Mouse (Mus musculus): Measurements from ENCODE around the gene Lmntd1. TPM values are rescaled to one million over a fixed set of nuclear protein-coding genes. Genes with fewer than 3 reads are reported as not detected.

The Lmntd1 gene
- polyA plus RNA-seq, 1 experiment from 2014 or later: 16.8 TPM

DNA sequence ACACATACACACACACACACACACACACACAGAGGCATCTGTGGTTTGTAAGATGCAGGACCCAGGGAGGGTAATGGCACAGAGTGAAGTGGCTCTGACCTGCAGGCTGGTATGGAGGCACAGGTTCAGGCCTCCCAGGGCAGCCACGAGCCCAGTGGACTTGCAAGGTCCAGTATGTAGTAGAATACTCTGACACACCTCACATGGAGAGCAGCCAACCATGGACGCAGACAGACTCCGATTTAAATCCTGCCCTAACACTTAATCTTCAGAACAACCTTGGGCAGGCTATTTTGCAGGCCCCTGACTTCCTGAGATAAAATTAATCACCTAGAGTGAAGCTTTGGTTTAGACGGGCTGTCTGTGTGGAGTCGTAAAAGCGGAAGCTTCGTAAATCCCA, 20.1 kb downstream of the Lmntd1 start:
- 48% methylated on average over 7 of the region's 7 CpGs for WGBS
- Histone ChIP-seq H3K4me2 (ENCODE audit: low read depth, low read length) (no peak overlapping the region), H3K4me3 (ENCODE audit: low read length) (no peak overlapping the region), H3K27me3 (ENCODE audit: control insufficient read depth, insufficient read depth, low read length) (no peaks in the 10 kb centered on the region), H3K4me1 (ENCODE audit: control insufficient read depth, insufficient read depth, low read length) (peaks cover 10% of the 10 kb centered on the region), H3K9ac (ENCODE audit: low read length) (no peak overlapping the region), H3K9me3 (replicated peaks; ENCODE audit: control insufficient read depth, low read length) (no peaks in the 10 kb centered on the region), H3K27ac (ENCODE audit: low read length) (no peak overlapping the region), H3K36me3 (ENCODE audit: control insufficient read depth, insufficient read depth) (no peaks in the 10 kb centered on the region)
- ATAC-seq (replicated peaks; ENCODE audit: extremely low read depth, insufficient read depth, low FRiP score): no peak

DNA sequence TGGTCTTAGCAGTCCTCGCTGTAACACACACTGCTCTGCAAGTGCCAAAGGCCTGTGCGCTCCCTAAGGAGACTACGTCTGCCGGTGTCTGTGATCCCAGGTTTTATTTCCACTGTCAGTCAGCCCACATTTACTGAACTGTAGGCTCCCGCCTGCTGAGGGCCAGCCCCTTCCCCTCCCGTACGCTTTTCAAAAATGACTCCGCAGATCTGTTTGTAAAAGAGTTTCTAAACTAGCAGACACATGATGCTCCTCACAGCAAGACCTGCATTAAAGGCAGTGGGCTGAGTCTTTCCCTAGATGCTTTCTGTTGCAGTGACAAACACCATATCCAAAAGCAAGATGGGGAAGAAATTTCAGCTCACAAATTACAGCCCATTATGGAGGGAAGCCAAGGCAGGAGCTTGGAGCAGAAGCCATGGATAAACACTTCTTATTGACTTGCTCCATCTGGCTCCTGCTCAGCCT, 21.6 kb downstream of the Lmntd1 start:
- ATAC-seq (replicated peaks; ENCODE audit: extremely low read depth, insufficient read depth, low FRiP score): no peak
- Histone ChIP-seq H3K4me1 (ENCODE audit: control insufficient read depth, insufficient read depth, low read length) (peaks cover 6% of the 10 kb centered on the region; the same call in 1 of the 2 replicates), H3K9me3 (replicated peaks; ENCODE audit: control insufficient read depth, low read length) (no peaks in the 10 kb centered on the region), H3K4me3 (ENCODE audit: low read length) (no peak overlapping the region), H3K27ac (ENCODE audit: low read length) (no peak overlapping the region), H3K4me2 (ENCODE audit: low read depth, low read length) (no peak overlapping the region), H3K27me3 (ENCODE audit: control insufficient read depth, insufficient read depth, low read length) (no peaks in the 10 kb centered on the region), H3K36me3 (ENCODE audit: control insufficient read depth, insufficient read depth) (no peaks in the 10 kb centered on the region), H3K9ac (ENCODE audit: low read length) (no peak overlapping the region)
- WGBS: 65% methylated on average over 8 of the region's 8 CpGs

DNA sequence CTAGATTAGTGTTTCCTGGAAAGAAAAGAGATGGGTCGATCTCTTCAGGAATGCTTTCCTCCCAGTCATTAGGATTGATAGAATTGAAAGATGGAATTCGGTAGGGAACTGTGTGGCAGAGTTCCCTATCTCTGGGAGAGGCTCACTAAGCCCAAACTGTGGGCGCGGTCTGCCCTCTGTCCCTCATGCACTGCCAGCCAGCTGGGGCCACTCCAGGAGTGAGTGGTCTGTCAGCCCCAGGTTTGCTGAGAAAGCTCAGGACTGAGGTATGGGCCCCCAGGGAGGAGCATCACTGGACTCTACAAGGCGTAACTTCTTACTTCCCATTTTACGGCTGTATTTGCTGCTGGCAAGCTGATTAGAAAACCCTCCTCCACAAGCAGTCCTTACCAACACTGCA, 22.1 kb downstream of the Lmntd1 start:
- ATAC-seq (replicated peaks; ENCODE audit: extremely low read depth, insufficient read depth, low FRiP score): no peak
- H3K9ac ChIP-seq (ENCODE audit: low read length): no peak overlapping the region
- WGBS: 64% methylated on average over 6 of the region's 6 CpGs
- no peaks in the 10 kb centered on the region for H3K27me3 ChIP-seq (ENCODE audit: control insufficient read depth, insufficient read depth, low read length)
- peaks cover 6% of the 10 kb centered on the region; the same call in 1 of the 2 replicates for H3K4me1 ChIP-seq (ENCODE audit: control insufficient read depth, insufficient read depth, low read length)
- H3K36me3 ChIP-seq (ENCODE audit: control insufficient read depth, insufficient read depth): no peaks in the 10 kb centered on the region
- H3K4me2 ChIP-seq (ENCODE audit: low read depth, low read length): no peak overlapping the region
- no peak overlapping the region for H3K27ac ChIP-seq (ENCODE audit: low read length)
- H3K9me3 ChIP-seq (replicated peaks; ENCODE audit: control insufficient read depth, low read length): no peaks in the 10 kb centered on the region
- no peak overlapping the region for H3K4me3 ChIP-seq (ENCODE audit: low read length)

DNA sequence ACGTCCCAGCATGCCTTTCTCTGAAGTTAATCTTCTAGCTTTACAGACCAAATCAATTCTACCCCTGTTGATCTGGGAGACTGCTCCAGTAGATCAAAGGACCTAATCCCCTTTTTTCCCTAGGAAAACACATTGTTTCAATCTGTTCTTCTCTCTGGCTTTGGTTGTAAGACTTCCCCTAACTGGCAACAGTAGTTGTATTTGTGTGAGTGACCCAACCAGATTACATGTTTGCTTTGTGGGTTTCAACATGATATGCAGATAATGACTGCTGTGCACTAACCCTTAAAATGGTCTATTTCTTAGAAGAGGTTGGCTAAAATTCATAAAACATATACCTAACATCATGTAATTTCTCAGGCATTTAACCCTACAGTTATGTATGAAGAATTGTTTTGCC, 22.5 kb downstream of the Lmntd1 start:
- H3K9ac ChIP-seq (ENCODE audit: low read length): no peak overlapping the region
- peaks cover 6% of the 10 kb centered on the region; the same call in 1 of the 2 replicates for H3K4me1 ChIP-seq (ENCODE audit: control insufficient read depth, insufficient read depth, low read length)
- no peak overlapping the region for H3K4me2 ChIP-seq (ENCODE audit: low read depth, low read length)
- 87% methylated on average over 1 of the region's 1 CpGs for WGBS
- H3K4me3 ChIP-seq (ENCODE audit: low read length): no peak overlapping the region
- H3K27ac ChIP-seq (ENCODE audit: low read length): no peak overlapping the region
- no peaks in the 10 kb centered on the region for H3K27me3 ChIP-seq (ENCODE audit: control insufficient read depth, insufficient read depth, low read length)
- ATAC-seq (replicated peaks; ENCODE audit: extremely low read depth, insufficient read depth, low FRiP score): no peak
- no peaks in the 10 kb centered on the region for H3K36me3 ChIP-seq (ENCODE audit: control insufficient read depth, insufficient read depth)
- no peaks in the 10 kb centered on the region for H3K9me3 ChIP-seq (replicated peaks; ENCODE audit: control insufficient read depth, low read length)

DNA sequence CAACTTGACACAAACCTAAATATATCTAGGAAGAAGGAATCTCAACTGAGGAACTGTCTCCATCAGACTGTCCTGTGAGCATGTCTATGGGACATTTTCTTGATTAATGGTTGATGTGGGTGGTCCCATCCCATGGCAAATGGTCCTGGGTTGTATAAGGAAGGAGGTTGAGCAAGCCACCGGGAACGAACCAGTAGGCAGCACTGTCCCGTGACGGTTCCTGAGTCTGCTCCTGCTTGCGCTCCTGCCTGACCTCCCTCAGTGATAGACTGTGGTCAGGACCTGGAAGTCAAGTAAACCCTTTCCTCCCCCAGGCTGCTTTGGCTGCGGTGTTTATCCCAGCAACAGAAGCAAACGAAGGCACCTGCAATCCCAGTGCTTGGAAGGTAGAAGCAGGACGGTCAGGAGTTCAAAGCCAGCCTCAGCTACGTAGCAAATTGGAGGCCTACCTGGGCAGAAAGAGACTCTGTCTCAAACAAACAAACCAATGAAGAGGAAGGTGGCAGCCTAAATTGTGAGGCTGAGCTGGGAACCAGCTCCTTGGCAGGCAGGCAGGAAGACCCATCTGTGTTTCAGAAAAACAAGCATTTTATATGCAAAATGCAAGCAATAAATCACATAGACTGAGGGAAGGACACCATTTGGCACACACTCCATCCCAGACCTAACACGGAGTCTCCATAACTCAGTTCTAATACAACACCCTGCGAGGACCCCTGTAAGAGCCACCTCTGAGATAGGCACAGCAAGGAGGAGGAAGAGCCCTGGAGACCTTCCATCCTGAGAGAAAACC, 23.4 kb downstream of the Lmntd1 start:
- Histone ChIP-seq H3K27me3 (ENCODE audit: control insufficient read depth, insufficient read depth, low read length) (no peaks in the 10 kb centered on the region), H3K4me1 (ENCODE audit: control insufficient read depth, insufficient read depth, low read length) (peaks cover 2% of the 10 kb centered on the region; the same call in 1 of the 2 replicates), H3K4me3 (ENCODE audit: low read length) (no peak overlapping the region), H3K4me2 (ENCODE audit: low read depth, low read length) (no peak overlapping the region), H3K9me3 (replicated peaks; ENCODE audit: control insufficient read depth, low read length) (no peaks in the 10 kb centered on the region), H3K36me3 (ENCODE audit: control insufficient read depth, insufficient read depth) (no peaks in the 10 kb centered on the region), H3K27ac (ENCODE audit: low read length) (no peak overlapping the region), H3K9ac (ENCODE audit: low read length) (no peak overlapping the region)
- 84% methylated on average over 11 of the region's 11 CpGs for WGBS
- ATAC-seq (replicated peaks; ENCODE audit: extremely low read depth, insufficient read depth, low FRiP score): no peak

DNA sequence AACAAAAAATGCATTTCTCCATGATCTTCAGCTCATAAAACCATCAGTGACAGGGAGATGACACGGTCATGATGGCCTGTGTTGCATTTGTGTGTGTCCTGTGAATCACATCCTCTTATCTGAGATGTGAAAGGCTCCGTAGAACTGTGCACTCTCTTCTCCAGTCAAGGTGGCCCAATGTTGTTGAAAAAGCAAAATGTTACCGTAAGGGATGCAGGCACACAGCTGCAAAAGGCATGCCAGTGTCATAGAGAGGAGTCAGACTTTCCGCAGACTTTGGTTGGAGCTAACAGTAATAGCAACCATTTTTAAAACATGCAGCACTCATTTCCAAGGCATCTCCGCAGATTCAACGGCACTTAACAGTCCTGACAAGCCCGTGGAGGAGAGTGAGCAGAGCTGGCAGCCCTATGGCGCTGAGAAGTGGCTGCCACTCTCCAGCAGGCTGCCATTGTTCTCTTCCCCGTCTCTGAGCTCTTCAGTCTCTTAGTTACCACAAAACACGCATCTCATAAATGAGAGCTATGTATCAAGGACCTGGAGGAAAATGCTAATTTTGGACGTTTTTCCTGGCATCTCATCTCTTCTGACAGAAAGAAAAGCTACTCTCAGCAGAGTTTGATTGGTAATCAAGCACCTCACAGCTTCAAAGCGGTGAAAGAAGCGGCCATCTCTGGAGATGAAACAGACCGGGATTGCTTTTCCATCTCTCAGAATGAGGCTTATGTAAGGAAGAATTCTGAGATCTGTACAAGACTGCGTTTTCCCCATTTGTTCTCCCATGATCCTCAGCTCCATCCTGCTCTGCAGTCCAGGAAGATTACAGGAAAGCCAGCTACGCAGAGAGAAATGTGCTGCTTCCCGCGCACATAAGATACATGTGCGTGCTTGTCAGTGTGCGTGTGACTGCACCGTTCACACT, 28.8 kb downstream of the Lmntd1 start:
- Histone ChIP-seq H3K27me3 (ENCODE audit: control insufficient read depth, insufficient read depth, low read length) (no peaks in the 10 kb centered on the region), H3K4me1 (ENCODE audit: control insufficient read depth, insufficient read depth, low read length) (peaks cover 9% of the 10 kb centered on the region; the same call in 1 of the 2 replicates), H3K9ac (ENCODE audit: low read length) (no peak overlapping the region), H3K4me2 (ENCODE audit: low read depth, low read length) (peak overlapping the region; percentile 13; the same call in 1 of the 2 replicates), H3K27ac (ENCODE audit: low read length) (no peak overlapping the region), H3K9me3 (replicated peaks; ENCODE audit: control insufficient read depth, low read length) (no peaks in the 10 kb centered on the region), H3K4me3 (ENCODE audit: low read length) (no peak overlapping the region), H3K36me3 (ENCODE audit: control insufficient read depth, insufficient read depth) (no peaks in the 10 kb centered on the region)
- no peak for ATAC-seq (replicated peaks; ENCODE audit: extremely low read depth, insufficient read depth, low FRiP score)
- 64% methylated on average over 21 of the region's 21 CpGs for WGBS

DNA sequence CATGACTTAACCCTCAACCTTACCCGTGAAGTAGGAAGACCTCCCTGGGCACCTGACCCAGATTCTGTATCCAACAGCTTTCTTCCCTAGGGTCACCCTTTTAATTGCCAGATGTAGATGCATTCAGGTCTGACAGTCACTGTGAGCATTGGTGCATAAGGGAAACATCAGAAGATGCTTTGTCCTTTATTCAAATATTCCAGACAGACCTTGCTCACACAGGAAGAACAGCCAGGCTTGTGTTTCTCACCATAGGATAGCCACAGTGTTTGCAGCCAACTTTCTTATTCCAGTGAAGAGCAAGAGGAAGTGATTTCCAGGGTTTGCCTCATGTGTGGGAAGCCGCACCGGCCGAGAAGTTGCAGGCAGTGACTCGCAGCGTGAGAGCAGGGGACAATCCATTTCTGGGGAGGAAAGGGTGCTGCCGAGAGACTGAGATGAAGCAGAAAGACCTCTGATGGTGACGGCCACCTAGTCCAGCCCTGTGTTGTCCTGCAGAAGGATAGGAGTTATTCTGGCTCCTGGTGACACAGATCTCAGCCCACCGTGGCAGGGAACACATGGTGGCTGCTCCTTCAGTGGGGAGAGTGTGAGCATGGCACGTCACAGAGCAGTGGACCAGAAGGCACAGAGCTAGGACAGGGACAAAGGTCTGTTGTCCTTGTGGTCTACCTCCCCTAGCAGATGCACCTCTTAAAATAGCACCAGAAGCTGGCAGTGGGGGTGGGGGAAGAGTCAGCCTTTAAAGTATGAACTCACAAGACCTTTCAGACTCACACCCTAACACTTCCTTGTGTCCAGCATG, 32.6 kb downstream of the Lmntd1 start:
- H3K4me1 ChIP-seq (ENCODE audit: control insufficient read depth, insufficient read depth, low read length): peaks cover 25% of the 10 kb centered on the region
- H3K9me3 ChIP-seq (replicated peaks; ENCODE audit: control insufficient read depth, low read length): no peaks in the 10 kb centered on the region
- H3K36me3 ChIP-seq (ENCODE audit: control insufficient read depth, insufficient read depth): no peaks in the 10 kb centered on the region
- peak overlapping the region; percentile 26; the same call in 1 of the 2 replicates for H3K4me2 ChIP-seq (ENCODE audit: low read depth, low read length)
- no peaks in the 10 kb centered on the region for H3K27me3 ChIP-seq (ENCODE audit: control insufficient read depth, insufficient read depth, low read length)
- peak overlapping the region; percentile 16; the same call in 1 of the 2 replicates for H3K9ac ChIP-seq (ENCODE audit: low read length)
- 39% methylated on average over 10 of the region's 10 CpGs for WGBS
- no peak overlapping the region for H3K4me3 ChIP-seq (ENCODE audit: low read length)
- no peak overlapping the region for H3K27ac ChIP-seq (ENCODE audit: low read length)
- ATAC-seq (replicated peaks; ENCODE audit: extremely low read depth, insufficient read depth, low FRiP score): no peak

DNA sequence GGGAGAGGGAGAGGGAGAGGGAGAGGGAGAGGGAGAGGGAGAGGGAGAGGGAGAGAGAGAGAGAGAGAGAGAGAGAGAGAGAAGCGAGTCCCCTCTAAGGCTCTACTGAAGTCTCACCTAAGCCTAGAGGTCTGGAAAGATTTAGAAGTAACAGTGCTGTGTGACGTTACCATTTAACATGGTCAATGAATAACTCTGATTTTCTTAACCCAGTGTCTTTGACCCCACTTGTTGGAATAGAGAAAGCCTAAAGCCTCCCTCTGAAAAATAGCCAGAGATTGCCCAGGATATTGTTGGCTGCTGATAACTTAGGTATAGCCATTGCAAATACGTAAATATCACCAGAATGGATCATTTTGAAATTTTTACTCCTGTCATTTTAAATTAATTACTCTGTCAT, 34.4 kb downstream of the Lmntd1 start:
- Histone ChIP-seq H3K4me2 (ENCODE audit: low read depth, low read length) (no peak overlapping the region), H3K27me3 (ENCODE audit: control insufficient read depth, insufficient read depth, low read length) (no peaks in the 10 kb centered on the region), H3K36me3 (ENCODE audit: control insufficient read depth, insufficient read depth) (no peaks in the 10 kb centered on the region), H3K27ac (ENCODE audit: low read length) (no peak overlapping the region), H3K9ac (ENCODE audit: low read length) (no peak overlapping the region), H3K9me3 (replicated peaks; ENCODE audit: control insufficient read depth, low read length) (no peaks in the 10 kb centered on the region), H3K4me3 (ENCODE audit: low read length) (no peak overlapping the region), H3K4me1 (ENCODE audit: control insufficient read depth, insufficient read depth, low read length) (peaks cover 25% of the 10 kb centered on the region)
- WGBS: 83% methylated on average over 3 of the region's 3 CpGs
- no peak for ATAC-seq (replicated peaks; ENCODE audit: extremely low read depth, insufficient read depth, low FRiP score)

Measured in heart, embryonic 16.5 days (tissue).